Mouse (Mus musculus): Measurements from ENCODE around the gene Poln.

The Poln gene

GRCm38 (mm10) chr5:34097333-34097732 lies 71.9 kb downstream of the Poln start:
- DNase-seq (ENCODE audit: low read depth): peak; percentile 37

GRCm38 (mm10) chr5:34093021-34093420 lies 76.2 kb downstream of the Poln start:
- DNase-seq (ENCODE audit: low read depth): no peak

GRCm38 (mm10) chr5:34032520-34032919 lies 136.7 kb downstream of the Poln start:
- no peak for DNase-seq (ENCODE audit: low read depth)

- no peak for DNase-seq (ENCODE audit: low read depth)
These were observed 138.2 kb downstream of the Poln start for GRCm38 (mm10) chr5:34031022-34031421.

GRCm38 (mm10) chr5:34030101-34030500 lies 139.1 kb downstream of the Poln start:
- no peak for DNase-seq (ENCODE audit: low read depth)

- no peak for DNase-seq (ENCODE audit: low read depth)
These were observed 150.3 kb downstream of the Poln start for GRCm38 (mm10) chr5:34018968-34019367.

- DNase-seq (ENCODE audit: low read depth): no peak
These were observed 154.6 kb downstream of the Poln start for GRCm38 (mm10) chr5:34014652-34015051.

- no peak for DNase-seq (ENCODE audit: low read depth)
These were observed 161.8 kb downstream of the Poln start for GRCm38 (mm10) chr5:34007392-34007941.

- no peak for DNase-seq (ENCODE audit: low read depth)
These were observed 162.4 kb downstream of the Poln start for GRCm38 (mm10) chr5:34006832-34007231.

GRCm38 (mm10) chr5:34004618-34005017 lies 164.6 kb downstream of the Poln start:
- DNase-seq (ENCODE audit: low read depth): no peak

- DNase-seq (ENCODE audit: low read depth): no peak
These were observed 166.6 kb downstream of the Poln start for GRCm38 (mm10) chr5:34002636-34003035.

GRCm38 (mm10) chr5:34001401-34001800 lies 167.8 kb downstream of the Poln start:
- no peak for DNase-seq (ENCODE audit: low read depth)

- DNase-seq (ENCODE audit: low read depth): no peak
These were observed 168.4 kb downstream of the Poln start for GRCm38 (mm10) chr5:34000809-34001208.

GRCm38 (mm10) chr5:33999466-34000090 lies 169.7 kb downstream of the Poln start:
- no peak for DNase-seq (ENCODE audit: low read depth)

GRCm38 (mm10) chr5:33998505-33998877 lies 170.8 kb downstream of the Poln start:
- DNase-seq (ENCODE audit: low read depth): no peak

GRCm38 (mm10) chr5:33997829-33998504 lies 171.3 kb downstream of the Poln start:
- no peak for DNase-seq (ENCODE audit: low read depth)

- no peak for DNase-seq (ENCODE audit: low read depth)
These were observed 172.1 kb downstream of the Poln start for GRCm38 (mm10) chr5:33997051-33997741.

- no peak for DNase-seq (ENCODE audit: low read depth)
These were observed 172.6 kb downstream of the Poln start for GRCm38 (mm10) chr5:33996694-33997045.

GRCm38 (mm10) chr5:33995843-33996693 lies 173.2 kb downstream of the Poln start, which contains the start of gene Nat8l:
Gene Nat8l (plus strand): TSS chr5:33995984.
- no peak for DNase-seq (ENCODE audit: low read depth)

GRCm38 (mm10) chr5:33994671-33995625 lies 174.3 kb downstream of the Poln start:
- DNase-seq (ENCODE audit: low read depth): peak; percentile 25

Data from c-Kit-positive CD71-positive TER-119-negative erythroid progenitor cells, embryonic 14.5 days (primary cell).